Mouse (Mus musculus): ENCODE results near the gene Hmgb1. TPM values are rescaled to one million over a fixed set of nuclear protein-coding genes. Genes with fewer than 3 reads are reported as not detected.

Gene Hmgb1
- total and polyA plus RNA-seq, 3 experiments = 517 to 576 (median 529) TPM

DNA sequence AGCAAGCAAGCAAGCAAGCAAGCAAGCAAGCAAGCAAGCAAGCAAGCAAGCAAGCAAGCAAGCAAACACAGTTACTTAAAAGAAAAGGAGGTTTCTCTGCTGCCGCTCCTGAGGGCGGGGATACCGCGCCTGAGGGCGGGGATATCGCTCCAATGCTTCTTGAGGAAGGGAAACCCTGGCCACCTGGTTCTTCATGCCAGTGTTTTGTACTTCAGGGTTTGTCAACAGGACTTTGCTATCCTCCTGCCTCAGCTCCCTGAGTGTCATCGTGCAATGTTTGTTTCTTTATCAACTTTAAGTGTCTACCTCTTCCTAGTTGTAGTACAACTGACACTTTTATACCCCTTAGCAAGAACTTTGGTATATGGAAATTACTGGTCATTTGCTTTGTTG, 104.5 kb downstream of the Hmgb1 start:
- no peak for TF ChIP-seq GATA2 (IDR thresholded peaks at IDR 0.05; ENCODE audit: borderline replicate concordance, low read depth, low read length)
- no peak for TF ChIP-seq TAL1 (conservative IDR thresholded peaks at IDR 0.05; ENCODE audit: low read depth, low read length)
- DNase-seq (ENCODE audit: low spot score) = no peak
- no peak for ATAC-seq (ENCODE audit: extremely low read depth, insufficient number of reproducible peaks, low FRiP score, poor library complexity, severe bottlenecking)

DNA sequence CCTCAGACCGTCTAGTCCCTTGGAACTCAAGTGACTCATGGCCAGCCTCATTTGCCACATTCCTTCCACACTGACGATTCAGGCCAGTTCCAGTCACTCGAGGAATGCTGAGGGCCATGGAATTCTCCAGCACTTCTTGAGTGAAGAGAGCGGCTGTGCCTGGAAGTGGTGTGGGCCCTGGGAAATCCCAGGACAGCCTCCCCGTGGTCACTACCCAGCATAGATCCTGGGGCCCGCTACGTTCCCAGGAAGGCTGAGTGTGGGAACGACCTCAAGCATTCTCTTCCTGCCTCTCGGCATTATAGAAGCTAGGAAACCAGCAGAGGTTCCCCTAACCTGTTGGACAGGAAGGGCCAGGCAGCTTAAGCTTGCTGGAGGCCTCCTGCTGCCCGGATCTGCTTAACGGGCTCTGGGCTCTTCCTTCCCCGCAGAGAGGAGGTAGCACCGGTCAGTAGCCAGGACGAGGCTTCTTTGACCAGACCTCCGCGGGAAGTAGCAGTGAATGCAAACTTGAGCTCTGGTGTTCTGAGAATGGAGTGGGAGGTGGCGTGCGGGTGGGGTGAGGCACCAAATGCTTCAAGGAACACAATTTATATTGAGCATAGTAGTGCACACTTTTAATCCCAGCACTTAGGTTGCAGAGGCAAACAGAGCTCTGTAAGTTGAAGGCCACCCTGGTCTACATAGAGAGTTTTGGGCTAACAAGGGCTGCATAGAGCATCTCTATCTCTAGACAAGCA, 105.1 kb downstream of the Hmgb1 start:
- no peak for TF ChIP-seq CTCF (IDR thresholded peaks at IDR 0.05; ENCODE audit: low read depth, low read length)
- no peak for TF ChIP-seq GATA2 (IDR thresholded peaks at IDR 0.05; ENCODE audit: borderline replicate concordance, low read depth, low read length)
- no peak for TF ChIP-seq TAL1 (conservative IDR thresholded peaks at IDR 0.05; ENCODE audit: low read depth, low read length)
- no peak for TF ChIP-seq GATA1 (IDR thresholded peaks at IDR 0.05; ENCODE audit: borderline replicate concordance, low read length)
- no peak for TF ChIP-seq POLR2AphosphoS5 (IDR thresholded peaks at IDR 0.05; ENCODE audit: insufficient replicate concordance, low read depth, low read length)
- Histone ChIP-seq H3K4me3 (ENCODE audit: low read depth, low read length) (no peak overlapping the region), H3K4me1 (ENCODE audit: insufficient read depth, low read depth, low read length) (peaks cover 8% of the 10 kb centered on the region), H3K27me3 (ENCODE audit: insufficient read depth, low read length) (peaks cover 11% of the 10 kb centered on the region; the same call in 1 of the 2 replicates), H3K36me3 (replicated peaks) (no peaks in the 10 kb centered on the region), H3K9me3 (replicated peaks) (peaks cover 5% of the 10 kb centered on the region)
- ATAC-seq (ENCODE audit: extremely low read depth, insufficient number of reproducible peaks, low FRiP score, poor library complexity, severe bottlenecking) = no peak
- no peak for DNase-seq (ENCODE audit: low spot score)

More for the DNA sequence above, 104.5 kb downstream of the Hmgb1 start:
- Histone ChIP-seq H3K4me3 (ENCODE audit: low read depth, low read length) (no peak overlapping the region), H3K9me3 (replicated peaks) (peaks cover 5% of the 10 kb centered on the region), H3K27me3 (ENCODE audit: insufficient read depth, low read length) (peaks cover 11% of the 10 kb centered on the region; the same call in 1 of the 2 replicates), H3K36me3 (replicated peaks) (no peaks in the 10 kb centered on the region), H3K4me1 (ENCODE audit: insufficient read depth, low read depth, low read length) (peaks cover 14% of the 10 kb centered on the region)

DNA sequence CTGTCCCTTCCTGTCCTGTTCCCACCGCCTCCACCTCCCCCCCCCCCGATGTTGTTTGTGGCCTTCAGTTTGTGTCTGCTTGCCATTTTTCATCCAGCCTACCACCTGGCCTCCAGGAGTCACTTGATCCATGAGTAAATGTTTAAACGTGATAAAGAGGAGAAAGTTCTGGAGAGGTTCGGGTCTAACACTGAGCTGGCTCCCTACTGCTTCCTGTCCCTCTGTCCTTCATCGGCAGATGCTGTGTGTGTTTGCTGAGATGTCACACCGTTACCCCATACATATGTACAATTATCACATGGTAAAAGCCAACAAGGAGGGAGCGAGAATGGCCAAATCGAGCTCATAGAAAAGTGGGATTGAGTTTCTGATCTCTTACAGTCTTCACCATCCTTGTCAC, 107.2 kb downstream of the Hmgb1 start:
- Histone ChIP-seq H3K4me3 (ENCODE audit: low read depth, low read length) (no peak overlapping the region), H3K4me1 (ENCODE audit: insufficient read depth, low read depth, low read length) (peaks cover 7% of the 10 kb centered on the region), H3K27me3 (ENCODE audit: insufficient read depth, low read length) (peaks cover 11% of the 10 kb centered on the region; the same call in 1 of the 2 replicates), H3K9me3 (replicated peaks) (peaks cover 5% of the 10 kb centered on the region), H3K36me3 (replicated peaks) (no peaks in the 10 kb centered on the region)
- TF ChIP-seq GATA2 (IDR thresholded peaks at IDR 0.05; ENCODE audit: borderline replicate concordance, low read depth, low read length) (no peak), TAL1 (conservative IDR thresholded peaks at IDR 0.05; ENCODE audit: low read depth, low read length) (no peak), CTCF (IDR thresholded peaks at IDR 0.05; ENCODE audit: low read depth, low read length) (no peak), POLR2AphosphoS5 (IDR thresholded peaks at IDR 0.05; ENCODE audit: insufficient replicate concordance, low read depth, low read length) (no peak), GATA1 (IDR thresholded peaks at IDR 0.05; ENCODE audit: borderline replicate concordance, low read length) (no peak)
- no peak for ATAC-seq (ENCODE audit: extremely low read depth, insufficient number of reproducible peaks, low FRiP score, poor library complexity, severe bottlenecking)
- DNase-seq (ENCODE audit: low spot score) = no peak

DNA sequence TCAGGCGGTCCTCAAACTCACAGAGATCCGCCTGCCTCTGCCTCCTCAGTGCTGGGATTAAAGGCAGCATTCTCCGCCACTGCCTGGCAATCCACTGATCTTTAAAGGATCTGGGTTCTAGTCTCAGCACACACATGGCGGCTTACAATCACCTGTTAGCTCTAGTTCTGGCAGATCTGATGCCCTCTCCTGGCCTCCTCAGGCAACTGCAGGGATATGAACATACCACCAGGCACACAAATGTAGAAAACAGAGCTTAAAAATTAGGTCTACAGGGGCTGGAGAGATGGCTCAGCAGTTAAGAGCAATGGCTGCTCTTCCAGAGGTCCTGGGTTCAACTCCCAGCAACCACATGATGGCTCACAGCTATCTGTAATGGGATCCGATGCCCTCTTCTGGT, 112.7 kb downstream of the Hmgb1 start:
- DNase-seq (ENCODE audit: low spot score) (no peak), ATAC-seq (ENCODE audit: extremely low read depth, insufficient number of reproducible peaks, low FRiP score, poor library complexity, severe bottlenecking) (no peak)
- no peak for TF ChIP-seq POLR2AphosphoS5 (IDR thresholded peaks at IDR 0.05; ENCODE audit: insufficient replicate concordance, low read depth, low read length)
- 0 out of 2 replicates have a peak, but pooled peaks have one; percentile 38 for TF ChIP-seq CTCF (IDR thresholded peaks at IDR 0.05; ENCODE audit: low read depth, low read length)
- H3K4me1 ChIP-seq (ENCODE audit: insufficient read depth, low read depth, low read length) = peaks cover 25% of the 10 kb centered on the region
- peaks cover 3% of the 10 kb centered on the region for H3K9me3 ChIP-seq (replicated peaks)
- H3K27me3 ChIP-seq (ENCODE audit: insufficient read depth, low read length) = peaks cover 3% of the 10 kb centered on the region; the same call in 1 of the 2 replicates
- H3K36me3 ChIP-seq (replicated peaks) = no peaks in the 10 kb centered on the region
- no peak overlapping the region for H3K4me3 ChIP-seq (ENCODE audit: low read depth, low read length)

DNA sequence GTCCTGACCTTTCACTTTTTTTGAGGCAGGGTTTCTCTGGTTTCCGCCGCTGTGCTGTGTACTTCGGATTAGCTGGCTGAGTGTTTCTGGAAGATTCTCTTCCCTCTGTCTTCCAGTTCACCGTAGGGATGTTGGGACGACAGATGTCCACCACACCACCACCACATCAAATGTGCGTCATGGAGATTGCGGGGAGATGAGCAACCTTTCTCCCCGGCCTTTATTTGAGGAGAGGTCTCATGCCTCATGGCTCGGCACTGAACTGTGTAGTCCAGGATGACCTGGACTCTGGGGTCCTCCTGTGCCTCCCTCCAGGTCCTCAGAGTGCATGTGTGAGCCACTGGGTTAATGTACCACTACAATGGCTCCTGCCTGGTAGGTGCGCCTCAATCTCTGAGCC, 115.5 kb downstream of the Hmgb1 start:
- Histone ChIP-seq H3K4me3 (ENCODE audit: low read depth, low read length) (peak overlapping the region; percentile 66), H3K27me3 (ENCODE audit: insufficient read depth, low read length) (no peaks in the 10 kb centered on the region), H3K4me1 (ENCODE audit: insufficient read depth, low read depth, low read length) (peaks cover 30% of the 10 kb centered on the region), H3K36me3 (replicated peaks) (no peaks in the 10 kb centered on the region), H3K9me3 (replicated peaks) (no peaks in the 10 kb centered on the region)
- TF ChIP-seq POLR2AphosphoS5 (IDR thresholded peaks at IDR 0.05; ENCODE audit: insufficient replicate concordance, low read depth, low read length) (no peak), GATA2 (IDR thresholded peaks at IDR 0.05; ENCODE audit: borderline replicate concordance, low read depth, low read length) (no peak), TAL1 (conservative IDR thresholded peaks at IDR 0.05; ENCODE audit: low read depth, low read length) (no peak), GATA1 (IDR thresholded peaks at IDR 0.05; ENCODE audit: borderline replicate concordance, low read length) (no peak), CTCF (IDR thresholded peaks at IDR 0.05; ENCODE audit: low read depth, low read length) (no peak)
- no peak for ATAC-seq (ENCODE audit: extremely low read depth, insufficient number of reproducible peaks, low FRiP score, poor library complexity, severe bottlenecking)
- no peak for DNase-seq (ENCODE audit: low spot score)

DNA sequence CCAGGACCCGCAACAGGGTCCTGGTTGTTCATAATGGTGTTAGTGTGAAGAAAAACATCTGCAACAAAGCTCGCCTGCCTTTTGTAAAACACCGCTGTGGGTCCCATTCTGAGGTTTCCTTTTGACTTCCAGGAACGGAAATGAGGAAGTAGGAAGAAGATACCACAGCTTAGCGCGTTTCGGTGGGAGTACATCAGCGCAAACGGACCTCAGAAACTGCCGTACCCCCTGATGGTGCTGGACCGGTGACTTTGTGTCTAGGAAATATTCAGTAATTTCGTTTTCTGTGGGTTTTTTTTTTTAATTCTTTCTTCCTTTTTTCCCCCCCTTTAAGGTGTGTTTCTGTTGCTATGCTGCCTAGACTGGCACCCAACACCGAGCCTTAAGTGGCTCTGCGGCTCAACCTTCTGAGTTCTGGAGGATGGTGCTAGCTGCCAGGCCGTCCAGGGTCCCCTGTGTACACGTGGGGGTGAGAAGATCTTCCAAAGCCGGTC, 116.0 kb downstream of the Hmgb1 start:
- Histone ChIP-seq H3K36me3 (replicated peaks) (no peaks in the 10 kb centered on the region), H3K4me3 (ENCODE audit: low read depth, low read length) (peak overlapping the region; percentile 66), H3K4me1 (ENCODE audit: insufficient read depth, low read depth, low read length) (peaks cover 30% of the 10 kb centered on the region), H3K27me3 (ENCODE audit: insufficient read depth, low read length) (no peaks in the 10 kb centered on the region), H3K9me3 (replicated peaks) (no peaks in the 10 kb centered on the region)
- DNase-seq (ENCODE audit: low spot score) = peak; percentile 58
- ATAC-seq (ENCODE audit: extremely low read depth, insufficient number of reproducible peaks, low FRiP score, poor library complexity, severe bottlenecking) = peak; percentile 75
- no peak for TF ChIP-seq GATA1 (IDR thresholded peaks at IDR 0.05; ENCODE audit: borderline replicate concordance, low read length)
- no peak for TF ChIP-seq CTCF (IDR thresholded peaks at IDR 0.05; ENCODE audit: low read depth, low read length)
- no peak for TF ChIP-seq TAL1 (conservative IDR thresholded peaks at IDR 0.05; ENCODE audit: low read depth, low read length)
- no peak for TF ChIP-seq POLR2AphosphoS5 (IDR thresholded peaks at IDR 0.05; ENCODE audit: insufficient replicate concordance, low read depth, low read length)
- no peak for TF ChIP-seq GATA2 (IDR thresholded peaks at IDR 0.05; ENCODE audit: borderline replicate concordance, low read depth, low read length)
